Mouse (Mus musculus): Measurements from ENCODE around the gene Selenon.

The Selenon gene

GRCm38 (mm10) chr4:134551494-134552316 lies at the start of gene Selenon:
TSS of gene Selenon (minus strand) at chr4:134552166.
- peak; percentile 81 for DNase-seq (ENCODE audit: inconsistent ontology term)

DNA sequence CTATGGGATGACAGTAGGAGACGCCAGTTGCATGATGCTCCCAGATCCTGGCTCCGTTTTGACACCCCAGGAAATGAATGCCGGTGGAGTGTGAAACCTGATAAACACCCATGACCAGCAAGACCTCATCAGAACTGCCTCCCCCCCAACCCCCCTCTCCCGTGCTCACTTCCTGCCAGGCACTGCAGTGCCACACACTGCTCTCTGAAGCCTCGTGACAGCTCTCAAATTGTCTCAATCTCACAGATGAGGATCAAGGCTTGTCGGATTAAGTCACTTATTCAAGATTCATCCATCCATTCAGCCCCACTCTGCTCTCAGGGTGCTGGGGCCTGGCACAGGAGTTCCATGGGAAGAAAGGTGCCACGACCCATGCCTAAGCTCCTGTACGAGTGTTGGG lies 49.4 kb upstream of the Selenon start:
- DNase-seq (ENCODE audit: inconsistent ontology term) = no peak

- DNase-seq (ENCODE audit: inconsistent ontology term) = no peak
Measured at GRCm38 (mm10) chr4:134600777-134601176, 48.8 kb upstream of the Selenon start.

DNA sequence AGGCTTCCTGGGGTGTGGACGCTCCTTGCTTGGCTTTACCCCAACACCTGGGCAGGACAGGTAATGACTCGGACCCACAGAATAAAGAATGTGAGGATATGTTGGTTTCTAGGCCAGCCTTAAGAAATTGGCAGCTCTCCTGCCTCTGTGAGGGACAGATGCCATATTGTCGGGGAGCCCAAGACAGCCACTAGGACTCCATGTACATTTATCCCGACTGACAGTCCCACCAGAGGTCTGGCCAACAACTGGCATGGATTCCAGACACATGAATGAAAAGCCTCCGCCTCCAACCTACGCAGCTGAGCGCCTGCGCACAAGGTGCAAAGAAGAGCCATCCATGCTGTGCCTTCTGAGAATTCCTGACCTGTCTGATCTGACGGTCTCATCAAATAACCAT lies 48.1 kb upstream of the Selenon start:
- no peak for DNase-seq (ENCODE audit: inconsistent ontology term)

- DNase-seq (ENCODE audit: inconsistent ontology term) = no peak
Measured at GRCm38 (mm10) chr4:134596816-134597692, 45.1 kb upstream of the Selenon start.

GRCm38 (mm10) chr4:134594731-134595439 lies 42.9 kb upstream of the Selenon start:
- no peak for DNase-seq (ENCODE audit: inconsistent ontology term)

DNA sequence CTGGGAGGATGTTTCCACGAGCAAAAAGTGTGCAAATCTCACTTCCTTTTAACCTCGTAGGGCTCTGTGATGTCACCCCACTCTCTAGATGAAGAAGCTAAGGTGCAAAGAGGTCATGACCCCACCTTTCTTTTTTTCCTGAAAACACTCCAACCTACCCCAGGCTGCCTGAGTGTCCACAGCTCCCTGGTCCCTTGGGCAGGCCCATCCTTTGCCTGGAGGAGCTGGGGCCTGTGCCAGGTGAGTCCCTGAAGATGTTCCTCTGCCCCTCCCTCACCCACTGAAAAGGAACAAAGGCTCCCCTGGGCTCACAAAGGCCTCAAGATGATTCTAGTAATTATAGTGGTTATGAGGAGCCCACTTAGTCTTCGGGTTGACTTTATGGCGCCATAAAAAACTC lies 40.5 kb upstream of the Selenon start:
- DNase-seq (ENCODE audit: inconsistent ontology term) = no peak

DNA sequence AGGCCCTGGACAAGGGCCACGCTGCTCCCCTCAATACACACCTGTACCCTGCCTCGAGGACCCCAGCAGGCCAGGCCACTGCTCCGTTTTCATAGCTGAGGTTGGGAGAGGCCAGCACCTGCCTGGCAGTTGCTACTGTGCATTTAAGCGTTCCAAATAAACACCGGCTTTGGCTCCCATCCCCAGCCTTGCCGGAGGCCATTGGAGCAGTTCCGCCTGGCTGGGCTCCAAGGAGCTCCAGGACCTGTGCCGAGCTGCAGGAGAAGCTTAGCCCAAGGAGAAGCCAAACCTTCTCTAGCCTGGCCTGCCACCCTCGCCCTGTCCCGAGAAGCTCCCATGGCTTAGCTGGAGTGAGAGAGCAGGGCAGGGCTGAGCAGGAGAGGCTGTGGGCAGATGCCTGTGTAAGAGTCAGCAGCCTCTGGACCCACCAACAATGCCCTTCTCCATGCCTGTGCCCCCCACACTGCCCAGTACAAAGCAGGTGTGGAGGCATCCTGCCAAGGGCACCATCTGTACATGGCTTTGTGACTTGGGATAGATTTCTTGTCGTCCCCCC lies 39.6 kb upstream of the Selenon start:
- peak; percentile 87 for DNase-seq (ENCODE audit: inconsistent ontology term)

GRCm38 (mm10) chr4:134590227-134590926 lies 38.4 kb upstream of the Selenon start:
- no peak for DNase-seq (ENCODE audit: inconsistent ontology term)

DNA sequence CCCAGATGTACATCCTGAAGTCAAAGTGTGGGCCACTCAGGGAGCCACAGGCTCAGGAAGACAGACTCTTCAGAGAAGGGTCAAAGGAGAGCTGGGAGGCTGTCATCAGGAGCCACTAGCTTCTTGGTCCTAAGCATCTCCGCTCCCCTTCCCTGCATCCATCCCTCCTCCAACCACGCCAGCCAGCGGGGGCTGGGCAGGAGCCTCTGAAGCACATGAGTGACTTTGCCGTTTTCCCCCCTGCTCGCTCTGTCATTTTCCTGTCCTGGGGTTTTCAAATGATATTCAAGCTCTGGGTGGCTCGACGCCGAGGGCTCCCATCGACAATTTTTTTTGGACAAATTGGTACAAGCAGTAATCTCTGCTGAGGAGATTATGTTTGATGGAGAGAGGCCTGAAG lies 37.8 kb upstream of the Selenon start:
- no peak for DNase-seq (ENCODE audit: inconsistent ontology term)

DNA sequence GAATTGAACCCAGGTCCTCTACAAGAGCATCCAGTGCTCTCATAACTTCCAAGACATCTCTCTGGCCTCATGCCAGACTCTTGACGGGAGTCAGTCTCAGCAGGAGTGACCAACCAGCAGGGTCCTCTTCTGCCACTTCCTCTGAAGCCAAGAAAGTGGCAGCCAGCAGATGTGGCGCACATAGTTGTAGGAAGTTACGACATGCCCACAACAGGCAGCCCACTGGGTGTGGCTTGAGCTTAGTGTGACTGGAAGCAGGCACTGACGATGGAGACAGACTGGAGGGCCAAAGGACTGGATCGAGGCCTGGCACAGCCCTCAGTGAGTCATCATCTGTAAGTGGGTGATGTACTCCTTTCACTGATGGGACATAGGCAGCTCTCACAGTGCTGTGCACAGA lies 37.0 kb upstream of the Selenon start:
- peak; percentile 41 for DNase-seq (ENCODE audit: inconsistent ontology term)

DNA sequence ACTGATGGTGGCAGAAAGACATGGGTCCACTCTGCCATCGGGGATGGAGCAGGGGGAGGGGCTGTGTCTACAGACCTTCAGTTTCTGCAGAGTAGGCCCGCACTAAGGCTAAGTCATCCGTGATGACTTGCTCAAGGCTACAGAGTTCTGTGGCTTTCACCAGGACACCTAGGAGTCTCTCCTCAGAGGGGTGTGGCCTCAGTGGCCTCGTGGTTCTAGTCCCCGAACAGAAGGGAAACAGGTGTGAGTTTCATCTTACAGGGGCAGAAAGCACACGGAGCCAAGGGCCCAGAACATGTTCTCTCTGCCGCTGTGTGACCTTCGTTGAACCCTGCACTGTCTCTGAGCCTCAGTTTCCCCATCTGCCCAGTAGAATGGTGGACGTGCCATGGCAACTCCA lies 36.3 kb upstream of the Selenon start:
- DNase-seq (ENCODE audit: inconsistent ontology term) = no peak

DNA sequence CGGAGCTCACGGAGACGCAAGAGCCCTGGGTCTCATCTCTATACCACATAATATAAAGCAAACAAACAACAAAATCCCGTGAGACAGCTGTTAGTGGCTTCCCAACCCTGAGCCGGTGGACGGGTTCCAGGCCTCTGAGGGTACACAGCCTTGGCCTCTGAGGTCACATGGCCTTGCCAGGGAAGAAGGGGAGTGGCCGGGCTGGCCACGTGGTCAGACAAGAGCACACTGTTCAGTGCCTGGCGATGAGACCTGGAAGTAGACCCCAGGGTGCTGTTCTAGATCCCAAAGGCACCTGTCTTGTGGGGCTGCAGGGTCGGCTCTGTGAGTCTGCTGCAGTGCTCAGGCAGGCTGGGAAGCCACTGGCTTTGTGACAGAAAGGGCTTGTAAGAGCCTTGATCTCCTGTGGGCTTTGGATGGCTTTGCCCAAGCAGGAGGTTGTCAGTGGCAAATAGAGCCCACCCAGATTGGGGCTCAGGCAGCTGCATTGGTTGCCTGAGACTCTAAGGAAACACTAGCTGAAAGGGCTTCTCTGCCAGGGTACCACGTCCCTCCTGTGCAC lies 35.8 kb upstream of the Selenon start:
- no peak for DNase-seq (ENCODE audit: inconsistent ontology term)

GRCm38 (mm10) chr4:134586631-134587030 lies 34.7 kb upstream of the Selenon start:
- DNase-seq (ENCODE audit: inconsistent ontology term) = no peak

DNA sequence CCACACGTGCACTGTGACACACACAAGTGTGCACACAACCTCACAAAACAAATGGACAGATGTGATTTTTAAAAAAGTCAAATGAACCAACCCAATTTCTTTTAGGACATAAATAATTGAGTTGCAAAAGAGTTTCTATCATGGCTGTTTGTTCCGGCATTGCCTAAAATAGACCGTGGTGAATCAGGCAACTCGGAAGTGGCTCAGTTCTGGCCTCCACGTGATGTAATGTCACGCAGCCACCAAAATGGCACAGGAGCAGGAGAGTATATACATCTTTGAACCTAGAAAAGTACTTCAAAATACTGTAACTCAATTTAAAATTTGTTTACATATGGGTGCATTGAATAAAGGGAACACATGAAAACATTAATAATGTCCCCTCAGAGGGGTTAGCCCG lies 34.2 kb upstream of the Selenon start:
- DNase-seq (ENCODE audit: inconsistent ontology term) = no peak

DNA sequence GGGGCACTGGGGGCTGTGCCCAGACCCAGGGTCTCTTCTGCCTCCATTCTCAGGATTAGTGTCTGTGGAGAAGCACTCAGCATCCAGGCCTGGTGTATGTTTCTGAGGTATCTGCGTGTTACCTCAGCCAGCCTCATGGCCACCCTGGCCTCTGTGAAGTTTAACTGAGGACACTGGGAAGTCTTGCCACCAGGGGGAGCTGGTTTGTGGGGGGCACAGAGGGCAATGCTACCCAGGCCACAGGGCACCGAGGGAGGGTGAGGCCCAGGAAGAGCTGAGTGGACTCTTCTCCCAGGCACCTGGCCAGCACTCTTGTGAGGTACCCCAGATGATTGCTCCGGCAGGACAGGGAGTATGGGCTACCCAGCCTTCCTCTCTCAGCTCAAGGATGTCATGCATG lies 31.5 kb upstream of the Selenon start:
- DNase-seq (ENCODE audit: inconsistent ontology term) = no peak

DNA sequence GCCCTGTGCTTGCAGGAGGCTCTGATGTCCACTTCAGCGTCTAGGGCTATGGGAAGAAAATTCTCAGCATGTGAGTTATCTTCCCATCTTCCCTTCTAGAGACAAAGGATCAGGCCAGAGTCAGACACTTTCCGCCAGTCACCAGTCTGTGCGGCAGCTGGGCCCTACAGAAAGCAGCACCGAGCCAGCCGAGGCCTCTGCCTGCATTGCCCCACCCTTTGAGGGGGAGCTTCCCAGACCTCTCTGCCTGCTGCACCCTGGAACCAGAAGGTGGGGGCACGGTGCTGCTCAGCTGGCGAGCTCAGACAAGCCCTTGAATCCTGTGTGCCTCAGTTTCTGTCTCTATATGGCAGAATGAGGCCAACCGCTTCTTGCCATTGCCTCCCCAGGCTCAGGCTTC lies 29.4 kb upstream of the Selenon start:
- no peak for DNase-seq (ENCODE audit: inconsistent ontology term)

DNA sequence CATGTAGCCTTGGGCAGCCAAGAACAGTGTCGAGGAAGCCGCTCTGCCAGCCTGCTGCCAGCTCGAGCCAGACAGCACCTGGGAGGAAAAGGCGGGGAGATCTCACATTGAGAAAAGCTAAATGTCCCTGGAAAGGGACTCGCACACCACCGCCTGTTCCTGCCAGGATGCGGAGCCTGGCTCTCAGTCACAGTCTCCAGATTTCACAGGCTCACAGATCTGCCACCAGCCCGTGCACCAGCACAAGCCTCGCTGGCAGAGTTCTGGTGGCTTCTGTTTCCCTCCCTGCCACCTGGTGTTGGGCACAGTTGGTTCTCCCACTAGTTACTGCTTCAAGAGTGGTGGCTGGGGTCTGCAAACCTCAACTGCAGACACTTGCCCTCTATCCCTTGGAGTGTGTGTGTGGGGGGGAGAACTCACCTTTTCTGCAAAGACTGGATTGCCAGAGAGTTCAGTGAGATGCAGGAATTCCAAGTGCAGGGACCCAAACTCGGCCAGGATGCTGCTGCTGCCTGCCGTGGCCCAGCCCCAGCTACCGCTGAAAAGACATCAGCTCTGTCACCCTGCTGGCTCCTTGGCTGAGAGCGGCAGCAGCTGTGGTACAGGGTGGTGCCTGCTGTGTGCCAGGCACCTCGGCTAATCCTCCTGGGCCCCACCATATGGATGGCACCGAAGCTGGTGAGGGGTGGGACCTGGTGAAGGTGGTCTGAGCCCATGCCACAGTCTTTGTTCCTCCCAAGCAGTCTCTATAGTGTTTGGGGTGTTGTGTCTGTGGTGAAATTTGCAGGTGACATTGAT lies 28.6 kb upstream of the Selenon start:
- DNase-seq (ENCODE audit: inconsistent ontology term) = no peak

DNA sequence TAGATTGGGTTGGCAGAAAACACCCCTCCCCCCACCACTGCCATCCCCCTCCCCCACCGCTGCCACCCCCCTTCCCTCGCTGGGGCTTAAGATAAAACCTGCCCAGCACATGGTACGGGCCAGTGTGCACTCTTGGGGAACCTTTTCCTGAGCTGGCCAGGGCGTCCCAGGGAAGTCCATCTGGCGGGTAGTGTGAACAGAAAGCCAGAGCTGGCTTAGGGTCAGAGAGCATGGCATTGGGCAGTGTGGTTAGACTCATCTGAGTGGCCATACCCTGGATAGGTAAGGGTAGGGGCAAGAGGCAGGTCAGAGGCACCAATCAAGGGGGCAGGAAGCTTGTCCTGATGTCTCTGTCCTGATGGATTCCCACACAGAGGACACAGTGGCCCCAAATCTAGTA lies 27.7 kb upstream of the Selenon start:
- DNase-seq (ENCODE audit: inconsistent ontology term) = no peak

DNA sequence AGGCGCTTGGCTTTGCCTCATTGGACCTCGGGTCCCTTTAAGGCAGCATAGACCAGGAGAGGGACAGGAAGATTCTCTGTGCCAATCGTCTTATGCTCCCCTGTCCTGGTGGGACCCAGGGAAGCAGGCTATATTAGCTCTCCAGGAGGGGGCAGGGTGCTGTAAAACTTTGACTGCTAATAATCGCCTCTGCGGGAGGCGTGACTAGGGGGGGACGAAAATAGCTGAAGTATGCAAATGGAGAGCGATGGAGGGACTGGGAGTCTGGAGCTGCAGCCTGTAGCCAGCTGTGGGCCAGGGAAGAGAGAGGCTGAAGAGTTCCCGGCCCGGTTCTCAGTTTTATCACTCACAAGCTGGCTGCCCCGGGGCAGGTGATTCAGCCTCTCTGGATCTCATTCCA lies 27.2 kb upstream of the Selenon start:
- DNase-seq (ENCODE audit: inconsistent ontology term) = peak; percentile 30
